Mouse (Mus musculus): ENCODE data around the gene Hecw2.

- no peak for TF ChIP-seq CTCF (conservative IDR thresholded peaks at IDR 0.05; ENCODE audit: low read length)
- no peak for TF ChIP-seq POU5F1 (IDR thresholded peaks at IDR 0.05; ENCODE audit: borderline replicate concordance, low read length)
Observed at GRCm38 (mm10) chr1:54074456-54074855, 120.5 kb downstream of the Hecw2 start.
